Mouse (Mus musculus) forebrain, embryonic 16.5 days (tissue): ENCODE data around the gene Brca1. TPM values are rescaled to one million over a fixed set of nuclear protein-coding genes. Genes with fewer than 3 reads are reported as not detected.
A peak's percentile ranks its signal among the peaks of the same experiment; 100 is the strongest.
"Not testable (repeated sequence)": the region's sequence is repeated elsewhere in the genome, so short reads cannot be mapped to it uniquely, and the experiment has no call there.

Experiments used
- ATAC-seq: fragments of 200-750 bp; cut with Nextera tagmentation; 2 replicates; pipeline ENCODE4 v1.8.0; 2017; ENCODE audit warnings: mild to moderate bottlenecking, moderate library complexity
- H3K27ac ChIP-seq: fragments of 300-500 bp; sonication (generic); 2 replicates; pipeline ENCODE4 v1.5.1; 2014; ENCODE audit warnings: low read length, control low read depth
- H3K27me3 ChIP-seq: fragments of 300-500 bp; sonication (generic); replicated peaks from 2 replicates; pipeline ENCODE4 v1.6.1; 2014; ENCODE audit warnings: low read length; ENCODE audit not compliant: control insufficient read depth, insufficient read depth
- H3K36me3 ChIP-seq: fragments of 300-500 bp; sonication (generic); 2 replicates; pipeline ENCODE4 v1.6.1; 2014; ENCODE audit not compliant: control insufficient read depth, insufficient read depth
- H3K4me1 ChIP-seq: fragments of 300-500 bp; sonication (generic); replicated peaks from 2 replicates; pipeline ENCODE4 v1.6.1; 2014; ENCODE audit warnings: low read length; ENCODE audit not compliant: control insufficient read depth, insufficient read depth
- H3K4me2 ChIP-seq: fragments of 300-500 bp; sonication (generic); 2 replicates; pipeline ENCODE4 v1.6.1; 2014; ENCODE audit warnings: mild to moderate bottlenecking, low read length, control low read depth
- H3K4me3 ChIP-seq: fragments of 300-500 bp; sonication (generic); replicated peaks from 2 replicates; pipeline ENCODE4 v1.5.1; 2014; ENCODE audit warnings: mild to moderate bottlenecking, low read length, control low read depth
- H3K9ac ChIP-seq: fragments of 300-500 bp; sonication (generic); replicated peaks from 2 replicates; pipeline ENCODE4 v1.6.1; 2014; ENCODE audit warnings: low read depth, low read length, control low read depth
- H3K9me3 ChIP-seq: fragments of 300-500 bp; sonication (generic); 2 replicates; pipeline ENCODE4 v1.6.1; 2016; ENCODE audit warnings: low read length; ENCODE audit not compliant: control insufficient read depth
- WGBS: fragments of 180-500 bp; shearing (Covaris S2); extraction: QIAGEN DNeasy Blood & Tissue Kit; methylation state at CpG from one replicate; pipeline ENCODE4 v1.1.7; 2014; 5-methylcytosine and 5-hydroxymethylcytosine counted together
- polyA plus RNA-seq: library from polyadenylated mRNA; unstranded; fragments of >200 nt; fragmentation: Nextera tagmentation; extraction: Ambion mirVana; gene quantifications from 2 replicates; pipeline ENCODE4 v1.2.1, GENCODE M21; 2015

The Brca1 gene
- polyA plus RNA-seq, 1 experiment from 2014 or later, result 5.4 TPM

- H3K4me1 ChIP-seq, result peaks cover 25% of the 10 kb centered on the region
- H3K4me2 ChIP-seq, result peak overlapping the region; percentile 4; the same call in 1 of the 2 replicates
- no peak for ATAC-seq
- H3K4me3 ChIP-seq, result no peak overlapping the region
- H3K9ac ChIP-seq, result 0 out of 2 replicates have a peak overlapping the region, but pooled peaks have one; percentile 18
- H3K36me3 ChIP-seq, result no peaks in the 10 kb centered on the region
- H3K27me3 ChIP-seq, result no peaks in the 10 kb centered on the region
- WGBS, result 3% methylated on average over 18 of the region's 18 CpGs
- H3K27ac ChIP-seq, result peak overlapping the region; percentile 37
- no peaks in the 10 kb centered on the region for H3K9me3 ChIP-seq
Measured at GRCm38 (mm10) chr11:101479171-101479635, 72.6 kb downstream of the Brca1 start.

DNA sequence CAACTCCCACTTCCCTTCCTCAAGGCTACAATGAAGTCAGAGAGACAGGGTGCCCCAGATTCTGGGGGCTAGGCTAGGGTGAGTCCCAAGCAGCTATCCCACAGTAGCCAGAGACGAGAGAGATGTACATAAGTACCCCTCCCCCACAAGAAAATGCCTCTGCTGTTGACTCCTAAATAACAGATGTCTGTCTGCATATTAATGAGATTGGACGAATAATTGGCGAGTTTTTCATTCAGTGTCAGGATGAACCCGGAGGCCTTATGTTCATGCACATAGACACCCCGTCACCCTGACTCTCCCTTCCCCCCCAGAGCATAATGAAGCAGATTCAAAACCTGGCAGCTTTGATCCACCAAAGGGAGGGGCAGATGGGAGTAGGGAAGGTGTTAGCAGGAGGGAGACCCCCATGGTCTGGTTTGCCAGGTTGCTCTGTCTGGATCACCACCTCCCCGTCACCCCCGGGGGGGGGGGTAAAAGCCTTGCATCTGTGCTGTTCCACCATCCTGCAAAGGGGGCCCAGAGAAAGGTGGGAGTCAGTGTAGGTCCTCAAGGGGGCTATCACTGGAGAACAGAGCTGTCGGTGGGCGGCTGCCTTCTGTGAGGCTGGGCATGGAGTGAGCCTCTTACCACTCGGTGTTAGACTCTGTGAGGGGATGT is 74.1 kb downstream of the Brca1 start:
- Histone ChIP-seq H3K27me3 (no peaks in the 10 kb centered on the region), H3K4me3 (no peak overlapping the region), H3K4me2 (no peak overlapping the region), H3K4me1 (peaks cover 27% of the 10 kb centered on the region), H3K36me3 (no peaks in the 10 kb centered on the region), H3K9ac (no peak overlapping the region), H3K27ac (peak overlapping the region; percentile 91), H3K9me3 (no peaks in the 10 kb centered on the region)
- 11% methylated on average over 10 of the region's 10 CpGs for WGBS
- peak; percentile 89 for ATAC-seq

GRCm38 (mm10) chr11:101477194-101477551 is 74.6 kb downstream of the Brca1 start:
- H3K27me3 ChIP-seq, result no peaks in the 10 kb centered on the region
- H3K36me3 ChIP-seq, result no peaks in the 10 kb centered on the region
- peak; percentile 49 for ATAC-seq
- no peak overlapping the region for H3K4me3 ChIP-seq
- 13% methylated on average over 4 of the region's 4 CpGs for WGBS
- no peaks in the 10 kb centered on the region for H3K9me3 ChIP-seq
- H3K9ac ChIP-seq, result no peak overlapping the region
- no peak overlapping the region for H3K4me2 ChIP-seq
- H3K4me1 ChIP-seq, result peaks cover 27% of the 10 kb centered on the region
- H3K27ac ChIP-seq, result peak overlapping the region; percentile 91

- H3K4me2 ChIP-seq, ATAC-seq, H3K27ac ChIP-seq, H3K4me3 ChIP-seq, H3K27me3 ChIP-seq, H3K9ac ChIP-seq, H3K9me3 ChIP-seq, H3K36me3 ChIP-seq: not testable (repeated sequence)
- peaks cover 27% of the 10 kb centered on the region for H3K4me1 ChIP-seq
- 80% methylated on average over 4 of the region's 4 CpGs for WGBS
Measured at GRCm38 (mm10) chr11:101476361-101476760, 75.4 kb downstream of the Brca1 start.

GRCm38 (mm10) chr11:101474298-101474697 is 77.5 kb downstream of the Brca1 start:
- Histone ChIP-seq H3K27ac (no peak overlapping the region), H3K4me3 (no peak overlapping the region)
- ATAC-seq, result no peak

GRCm38 (mm10) chr11:101473686-101474085 is 78.1 kb downstream of the Brca1 start:
- not testable (repeated sequence) for H3K9me3 ChIP-seq, H3K9ac ChIP-seq, ATAC-seq, H3K27ac ChIP-seq, H3K27me3 ChIP-seq, H3K36me3 ChIP-seq, H3K4me3 ChIP-seq, H3K4me2 ChIP-seq
- peaks cover 19% of the 10 kb centered on the region for H3K4me1 ChIP-seq
- 67% methylated on average over 1 of the region's 1 CpGs for WGBS

More at GRCm38 (mm10) chr11:101474298-101474697, 77.5 kb downstream of the Brca1 start:
- Histone ChIP-seq H3K27me3 (no peaks in the 10 kb centered on the region), H3K9ac (no peak overlapping the region), H3K4me2 (no peak overlapping the region), H3K9me3 (no peaks in the 10 kb centered on the region), H3K4me1 (peaks cover 20% of the 10 kb centered on the region), H3K36me3 (no peaks in the 10 kb centered on the region)
- WGBS, result 53% methylated on average over 5 of the region's 5 CpGs

DNA sequence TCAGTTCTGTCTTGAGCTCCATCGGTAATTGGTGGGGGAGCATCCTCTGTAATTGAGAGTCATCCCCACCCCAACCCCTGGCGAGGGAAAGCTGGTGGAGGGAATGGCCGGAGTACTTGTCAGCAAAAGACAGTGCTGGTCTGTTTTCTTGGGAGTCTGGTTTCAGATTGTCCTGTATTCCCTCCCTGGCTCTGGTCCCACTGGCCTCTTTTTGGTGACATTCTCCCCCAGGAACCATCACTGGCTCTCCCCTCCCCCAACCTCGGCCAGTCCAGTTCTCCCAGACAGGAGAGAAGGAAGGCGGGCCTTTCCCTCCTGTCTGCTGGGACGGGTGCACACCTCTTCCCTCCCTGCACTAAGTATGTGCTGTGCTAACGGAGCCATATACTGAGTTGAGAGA is 79.4 kb downstream of the Brca1 start:
- Histone ChIP-seq H3K4me2 (no peak overlapping the region), H3K4me3 (no peak overlapping the region), H3K27me3 (no peaks in the 10 kb centered on the region), H3K9me3 (no peaks in the 10 kb centered on the region), H3K36me3 (no peaks in the 10 kb centered on the region), H3K9ac (no peak overlapping the region), H3K4me1 (peaks cover 17% of the 10 kb centered on the region), H3K27ac (no peak overlapping the region)
- WGBS, result 56% methylated on average over 7 of the region's 7 CpGs
- ATAC-seq, result no peak

- Histone ChIP-seq H3K36me3 (no peaks in the 10 kb centered on the region), H3K27me3 (no peaks in the 10 kb centered on the region), H3K9me3 (no peaks in the 10 kb centered on the region), H3K4me2 (no peak overlapping the region), H3K9ac (no peak overlapping the region), H3K4me3 (no peak overlapping the region), H3K4me1 (peaks cover 17% of the 10 kb centered on the region), H3K27ac (no peak overlapping the region)
- WGBS, result 62% methylated on average over 3 of the region's 3 CpGs
- no peak for ATAC-seq
Measured at GRCm38 (mm10) chr11:101471926-101472325, 79.8 kb downstream of the Brca1 start.

DNA sequence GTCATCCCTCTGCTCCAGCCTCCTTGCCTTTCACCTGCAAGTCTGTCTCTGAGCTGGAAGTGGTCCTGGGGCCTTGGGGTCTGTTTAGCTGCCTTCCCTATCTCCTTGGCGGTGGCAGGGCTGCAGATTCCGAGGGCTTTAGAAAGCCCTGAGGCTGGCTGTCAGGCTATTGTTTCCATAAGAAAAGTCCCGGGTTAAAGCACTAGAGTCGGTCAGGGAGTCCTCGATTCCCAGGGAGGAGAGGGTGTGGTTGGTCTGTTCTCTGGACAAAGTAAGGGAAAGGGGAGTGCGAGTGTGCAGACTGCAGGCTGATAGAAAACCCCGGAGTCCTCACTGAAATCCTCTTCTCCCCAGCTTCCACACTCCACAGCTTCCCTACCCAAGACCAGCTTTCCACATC is 81.5 kb downstream of the Brca1 start:
- Histone ChIP-seq H3K27me3 (no peaks in the 10 kb centered on the region), H3K9me3 (no peaks in the 10 kb centered on the region), H3K36me3 (no peaks in the 10 kb centered on the region), H3K4me3 (no peak overlapping the region), H3K9ac (no peak overlapping the region), H3K27ac (no peak overlapping the region), H3K4me1 (peaks cover 25% of the 10 kb centered on the region), H3K4me2 (peak overlapping the region; percentile 15; the same call in 1 of the 2 replicates)
- WGBS, result 16% methylated on average over 7 of the region's 7 CpGs
- ATAC-seq, result no peak
